In genomic region chr10:14085882-14086515, GRCm38 (mm10) we compare ENCODE assay signal across 8 mouse cellular contexts.
DNase-seq lines count a peak whose midpoint lies in the region; ATAC-seq and TF ChIP-seq lines count a peak whose summit lies in the region.
"Had no signal": no experiment of that assay in that cellular context is flagged by ENCODE, and none has a peak within 500 bp of the region (broad histone marks: within the 10 kb centered on the region; RNA-seq: fewer than 3 reads in every experiment).

No protein-coding gene starts in this region.

- no peak for TF ChIP-seq CTCF in MEL (IDR thresholded peaks at IDR 0.05 in 2 of 3, conservative IDR thresholded peaks at IDR 0.05 in 1 of 3; ENCODE audit: control insufficient read depth in 1 of 3, insufficient read depth in 1 of 3, low read depth in 2 of 3, low read length in 3 of 3, poor library complexity in 1 of 3, severe bottlenecking in 1 of 3)

- H3K9me3 ChIP-seq in MEL (replicated peaks; ENCODE audit: insufficient read depth, low read length) = no peaks in the 10 kb centered on the region
- H3K9me3 ChIP-seq in midbrain, embryonic 11.5 days (ENCODE audit: control insufficient read depth, low read length) = no peaks in the 10 kb centered on the region
- H3K9me3 ChIP-seq: embryonic facial prominence, embryonic 13.5 days had no signal

- no peaks in the 10 kb centered on the region for H3K27me3 ChIP-seq in MEL (ENCODE audit: control insufficient read depth in 1 of 2, insufficient read depth in 2 of 2, low read length in 2 of 2)
- H3K27me3 ChIP-seq in midbrain, embryonic 11.5 days (ENCODE audit: control insufficient read depth, insufficient read depth, low read length) = no peaks in the 10 kb centered on the region
- H3K27me3 ChIP-seq: embryonic facial prominence, embryonic 13.5 days had no signal

- peak; percentile 77 for DNase-seq in A20 (ENCODE audit: low read depth, low spot score)
- DNase-seq in MEL (ENCODE audit: low read depth, low spot score) = no peak
- peak; percentile 12 to 17 for DNase-seq in kidney, adult 8-10 months
- no peak for DNase-seq in midbrain, embryonic 11.5 days (ENCODE audit: low spot score, missing footprints)
- DNase-seq in frontal cortex, postnatal 10 days (ENCODE audit: low spot score in 2 of 2) = no peak
- no peak for DNase-seq in left cerebral cortex, adult 11 months (ENCODE audit: low spot score)

- TF ChIP-seq RAD21 in MEL (IDR thresholded peaks at IDR 0.05; ENCODE audit: low read depth, low read length) = no peak

- H3K4me2 ChIP-seq in midbrain, embryonic 11.5 days = no peak overlapping the region
- H3K4me2 ChIP-seq: embryonic facial prominence, embryonic 13.5 days had no signal

- H3K4me3 ChIP-seq in MEL (ENCODE audit: control insufficient read depth in 1 of 2, insufficient read depth in 1 of 2, low read depth in 2 of 2, low read length in 2 of 2) = peak overlapping the region; percentile 18 to 29; a peak in 3 of 4 replicates
- H3K4me3 ChIP-seq in midbrain, embryonic 11.5 days (ENCODE audit: low read depth, low read length) = no peak overlapping the region
- H3K4me3 ChIP-seq: embryonic facial prominence, embryonic 13.5 days had no signal

- H3K27ac ChIP-seq in MEL (ENCODE audit: control insufficient read depth, low read depth, low read length) = no peak overlapping the region
- H3K27ac ChIP-seq in midbrain, embryonic 11.5 days (ENCODE audit: low read depth, low read length) = no peak overlapping the region
- H3K27ac ChIP-seq: embryonic facial prominence, embryonic 13.5 days had no signal

- H3K9ac ChIP-seq in MEL (ENCODE audit: control insufficient read depth, low read depth, low read length, poor library complexity, severe bottlenecking) = no peak overlapping the region
- no peak overlapping the region for H3K9ac ChIP-seq in midbrain, embryonic 11.5 days (ENCODE audit: low read length)
- H3K9ac ChIP-seq: embryonic facial prominence, embryonic 13.5 days had no signal

- no peaks in the 10 kb centered on the region for H3K36me3 ChIP-seq in MEL (ENCODE audit: control insufficient read depth in 1 of 2, insufficient read depth in 2 of 2, low read length in 2 of 2)
- no peaks in the 10 kb centered on the region for H3K36me3 ChIP-seq in midbrain, embryonic 11.5 days (ENCODE audit: control insufficient read depth, insufficient read depth, low read length)
- H3K36me3 ChIP-seq: embryonic facial prominence, embryonic 13.5 days had no signal

- TF ChIP-seq EP300 in MEL (IDR thresholded peaks at IDR 0.05; ENCODE audit: low read depth in 1 of 2, low read length in 2 of 2) = no peak

- ATAC-seq in megakaryocyte progenitor cell, adult 5-6 weeks (replicated peaks; ENCODE audit: poor library complexity) = peak; percentile 76
- no peak for ATAC-seq in midbrain, embryonic 11.5 days (ENCODE audit: low FRiP score)

- H3K79me2 ChIP-seq in MEL (ENCODE audit: control insufficient read depth, insufficient read depth, low read length, poor library complexity) = no peaks in the 10 kb centered on the region

- TF ChIP-seq POLR2A in MEL (IDR thresholded peaks at IDR 0.05; ENCODE audit: control insufficient read depth in 1 of 2, insufficient read depth in 1 of 2, low read depth in 1 of 2, low read length in 2 of 2, poor library complexity in 1 of 2) = no peak

- H3K4me1 ChIP-seq in MEL (ENCODE audit: control insufficient read depth in 1 of 2, insufficient read depth in 2 of 2, low read length in 2 of 2) = no peaks in the 10 kb centered on the region
- no peaks in the 10 kb centered on the region for H3K4me1 ChIP-seq in midbrain, embryonic 11.5 days (ENCODE audit: control insufficient read depth, insufficient read depth, low read length)
- H3K4me1 ChIP-seq: embryonic facial prominence, embryonic 13.5 days had no signal

- WGBS in midbrain, embryonic 11.5 days = 86% methylated on average over 10 of the region's 10 CpGs

TF ChIP-seq in MEL, 35 proteins besides CTCF, POLR2A, EP300 and RAD21:
- TF ChIP-seq ZMIZ1 (IDR thresholded peaks at IDR 0.05; ENCODE audit: low read depth, low read length) (no peak), GABPA (IDR thresholded peaks at IDR 0.05; ENCODE audit: low read depth, low read length) (no peak), TAL1 (IDR thresholded peaks at IDR 0.05; ENCODE audit: low read length) (no peak), SMC3 (IDR thresholded peaks at IDR 0.05; ENCODE audit: low read depth, low read length) (no peak), CHD1 (IDR thresholded peaks at IDR 0.05; ENCODE audit: low read depth, low read length) (no peak), MAX (IDR thresholded peaks at IDR 0.05; ENCODE audit: low read length) (no peak), ETS1 (IDR thresholded peaks at IDR 0.05; ENCODE audit: low read depth, low read length) (no peak), KAT2A (conservative IDR thresholded peaks at IDR 0.05; ENCODE audit: low read depth, low read length) (no peak), USF1 (IDR thresholded peaks at IDR 0.05; ENCODE audit: low read depth, low read length) (no peak), ZNF384 (IDR thresholded peaks at IDR 0.05; ENCODE audit: low read depth, low read length) (no peak), JUND (IDR thresholded peaks at IDR 0.05; ENCODE audit: low read depth, low read length) (no peak), GATA1 (IDR thresholded peaks at IDR 0.05; ENCODE audit: low read depth, low read length) (no peak), POLR2AphosphoS2 (IDR thresholded peaks at IDR 0.05; ENCODE audit: low read length) (no peak)

Comparison
In these comparisons a context has a peak if more than half of its experiments do, and no peak if none do; other contexts are left out.
1. DNase-seq: peak in A20 (single experiment) and kidney, adult 8-10 months (2 of 2); none in MEL (single experiment), midbrain, embryonic 11.5 days (single experiment), frontal cortex, postnatal 10 days (0 of 2) and left cerebral cortex, adult 11 months (single experiment).